Mouse (Mus musculus) layer of hippocampus, postnatal 14 days (tissue): ENCODE measurements around the gene Mob2. TPM values are rescaled to one million over a fixed set of nuclear protein-coding genes. Genes with fewer than 3 reads are reported as not detected.

ENCODE experiments used
- DNase-seq, 2 experiments: peaks; one replicate each; pipeline ENCODE4 v3.0.0; 2021 to 2022; ENCODE audit warnings: low spot score in 2 of 2, mixed read lengths in 1 of 2
- total RNA-seq, 2 experiments: library from RNA; stranded (reverse); gene quantifications; 2 replicates each; pipeline ENCODE4 v1.2.3; 2021

Mob2 gene
- total RNA-seq, 2 experiments from 2014 or later: 23.6 to 27.1 TPM

- no peak for DNase-seq
Measured at GRCm38 (mm10) chr7:142030073-142030472, 30.8 kb downstream of the Mob2 start.

- DNase-seq: no peak
Measured at GRCm38 (mm10) chr7:142025926-142026325, 34.9 kb downstream of the Mob2 start.

GRCm38 (mm10) chr7:142025196-142025595 lies 35.7 kb downstream of the Mob2 start:
- DNase-seq: no peak

GRCm38 (mm10) chr7:142020827-142021226 lies 40.0 kb downstream of the Mob2 start:
- no peak for DNase-seq

- DNase-seq: no peak
Measured at GRCm38 (mm10) chr7:142019699-142020098, 41.2 kb downstream of the Mob2 start.

GRCm38 (mm10) chr7:142016562-142016961 lies 44.3 kb downstream of the Mob2 start:
- DNase-seq: no peak

GRCm38 (mm10) chr7:142001597-142002340 lies 59.1 kb downstream of the Mob2 start:
- DNase-seq: peak in 1 of 2 experiments; percentile 66

- no peak for DNase-seq
Measured at GRCm38 (mm10) chr7:142000661-142001060, 60.2 kb downstream of the Mob2 start.

- no peak for DNase-seq
Measured at GRCm38 (mm10) chr7:141994121-141994520, 66.7 kb downstream of the Mob2 start.

GRCm38 (mm10) chr7:141991183-141991582 lies 69.7 kb downstream of the Mob2 start:
- no peak for DNase-seq

GRCm38 (mm10) chr7:141988314-141988806 lies 72.5 kb downstream of the Mob2 start:
- DNase-seq: no peak

- no peak for DNase-seq
Measured at GRCm38 (mm10) chr7:141981237-141981636, 79.6 kb downstream of the Mob2 start.

GRCm38 (mm10) chr7:141979247-141979646 lies 81.6 kb downstream of the Mob2 start:
- no peak for DNase-seq

GRCm38 (mm10) chr7:141978003-141978402 lies 82.9 kb downstream of the Mob2 start:
- DNase-seq: no peak

- no peak for DNase-seq
Measured at GRCm38 (mm10) chr7:141972831-141973619, 87.8 kb downstream of the Mob2 start.

- no peak for DNase-seq
Measured at GRCm38 (mm10) chr7:141966281-141966680, 94.6 kb downstream of the Mob2 start.

GRCm38 (mm10) chr7:141962521-141962920 lies 98.3 kb downstream of the Mob2 start:
- no peak for DNase-seq

GRCm38 (mm10) chr7:141961491-141961890 lies 99.4 kb downstream of the Mob2 start:
- no peak for DNase-seq

- no peak for DNase-seq
Measured at GRCm38 (mm10) chr7:141960926-141961325, 99.9 kb downstream of the Mob2 start.

GRCm38 (mm10) chr7:141959133-141959532 lies 101.7 kb downstream of the Mob2 start:
- DNase-seq: no peak
